Mouse (Mus musculus) liver, adult 2 months (tissue): ENCODE measurements at regions not wholly inside any gene's neighbourhood (a gene's known extent, or its start where the extent isn't known, plus 50 kb on each side); places are given as distances from the start of the nearest gene placed in this dataset.
A peak's percentile ranks its signal among the peaks of the same experiment; 100 is the strongest.

Experiments
- DNase-seq: peaks from one replicate; pipeline ENCODE4 v3.0.0-alpha.2; 2011; ENCODE audit warnings: low read depth, low spot score; ENCODE audit errors: extremely low read depth
- H3K27ac ChIP-seq: fragments of 200-500 bp; replicated peaks from 2 replicates; pipeline ENCODE4 v1.5.1; 2012; ENCODE audit warnings: low read depth, mild to moderate bottlenecking, control low read depth, inconsistent platforms, low read length; ENCODE audit not compliant: insufficient read depth
- H3K27me3 ChIP-seq: fragments of 200-500 bp; 2 replicates; pipeline ENCODE4 v1.6.1; 2012; ENCODE audit warnings: mild to moderate bottlenecking, moderate library complexity, low read length, inconsistent platforms; ENCODE audit not compliant: control insufficient read depth, insufficient read depth
- H3K36me3 ChIP-seq: fragments of 200-500 bp; 2 replicates; pipeline ENCODE4 v1.6.1; 2012; ENCODE audit warnings: low read length, inconsistent platforms; ENCODE audit not compliant: control insufficient read depth, insufficient read depth
- H3K4me1 ChIP-seq: fragments of 200-500 bp; 2 replicates; pipeline ENCODE4 v1.6.1; 2011; ENCODE audit warnings: low read length; ENCODE audit not compliant: control insufficient read depth, insufficient read depth
- H3K4me3 ChIP-seq: fragments of 200-500 bp; 2 replicates; pipeline ENCODE4 v1.5.1; 2011; ENCODE audit warnings: low read depth, mild to moderate bottlenecking, control low read depth, low read length, moderate library complexity; ENCODE audit not compliant: insufficient read depth
- H3K79me2 ChIP-seq: fragments of 200-500 bp; 2 replicates; pipeline ENCODE4 v1.6.1; 2012; ENCODE audit warnings: inconsistent platforms, mild to moderate bottlenecking, low read length, moderate library complexity; ENCODE audit not compliant: control insufficient read depth, insufficient read depth
- H3K9ac ChIP-seq: fragments of 200-500 bp; 2 replicates; pipeline ENCODE4 v1.6.1; 2012; ENCODE audit warnings: low read depth, mild to moderate bottlenecking, control low read depth, inconsistent platforms, low read length
- CTCF ChIP-seq: fragments of 200-500 bp; IDR thresholded peaks from 2 replicates; pipeline ENCODE4 v1.5.1; 2011; ENCODE audit warnings: low read depth, low read length, control low read depth
- POLR2A ChIP-seq: fragments of 200-500 bp; IDR thresholded peaks from 2 replicates; pipeline ENCODE4 v1.6.1; 2011; ENCODE audit warnings: low read length, control low read depth; ENCODE audit not compliant: insufficient read depth; ENCODE audit errors: extremely low read depth
- WGBS: fragments of 180-500 bp; shearing (Covaris S2); methylation state at CpG from one replicate; pipeline ENCODE4 v1.1.7; 2018; 5-methylcytosine and 5-hydroxymethylcytosine counted together

DNA sequence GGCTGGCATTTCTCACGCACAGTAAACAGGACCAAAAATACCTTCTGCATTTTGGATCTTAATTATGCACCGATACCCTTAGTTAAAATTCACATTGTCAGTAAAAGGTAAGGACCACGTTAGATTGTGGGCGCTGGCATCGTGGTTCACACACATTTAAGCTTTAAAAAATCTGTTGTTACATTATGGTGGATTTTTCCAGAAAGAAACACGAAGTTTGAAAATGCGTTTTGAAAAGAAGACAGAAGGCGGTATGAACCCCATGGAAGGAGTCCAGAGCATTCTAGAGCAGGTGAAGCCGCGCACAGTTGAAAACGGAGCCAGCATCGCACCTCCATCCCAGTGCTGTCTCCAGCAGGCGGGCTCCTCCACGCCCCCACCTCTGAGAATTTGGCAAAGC, 94.6 kb upstream of the Zfp64 start:
- Histone ChIP-seq H3K9ac (no peak overlapping the region), H3K27ac (no peak overlapping the region), H3K27me3 (no peaks in the 10 kb centered on the region), H3K79me2 (no peaks in the 10 kb centered on the region), H3K4me3 (no peak overlapping the region), H3K36me3 (no peaks in the 10 kb centered on the region), H3K4me1 (no peaks in the 10 kb centered on the region)
- no peak for DNase-seq
- TF ChIP-seq POLR2A (no peak), CTCF (no peak)
- 88% methylated on average over 14 of the region's 14 CpGs for WGBS

DNA sequence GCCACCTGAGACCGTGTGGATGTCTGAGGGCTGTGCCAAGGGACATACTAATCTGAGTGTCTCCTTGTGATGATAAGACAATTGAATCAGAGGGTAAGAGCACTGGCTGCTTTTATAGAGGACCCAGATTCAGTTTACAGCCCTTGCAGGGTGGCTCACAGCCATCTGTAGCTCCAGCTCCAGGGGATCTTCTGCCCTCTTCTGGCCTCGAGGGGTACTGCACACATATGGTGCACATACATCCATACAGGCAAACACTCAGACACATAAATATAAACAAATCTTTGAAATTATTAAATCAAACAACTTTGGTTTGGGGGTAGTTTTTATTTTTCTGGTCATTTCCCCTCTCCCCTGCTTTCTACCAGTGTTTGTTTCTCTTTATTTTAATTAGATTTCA, 86.4 kb upstream of the Zfp64 start:
- Histone ChIP-seq H3K9ac (no peak overlapping the region), H3K27ac (no peak overlapping the region), H3K27me3 (no peaks in the 10 kb centered on the region), H3K4me3 (no peak overlapping the region), H3K79me2 (no peaks in the 10 kb centered on the region), H3K4me1 (no peaks in the 10 kb centered on the region), H3K36me3 (no peaks in the 10 kb centered on the region)
- 77% methylated on average over 2 of the region's 2 CpGs for WGBS
- DNase-seq, result no peak
- TF ChIP-seq CTCF, result no peak
- no peak for TF ChIP-seq POLR2A

DNA sequence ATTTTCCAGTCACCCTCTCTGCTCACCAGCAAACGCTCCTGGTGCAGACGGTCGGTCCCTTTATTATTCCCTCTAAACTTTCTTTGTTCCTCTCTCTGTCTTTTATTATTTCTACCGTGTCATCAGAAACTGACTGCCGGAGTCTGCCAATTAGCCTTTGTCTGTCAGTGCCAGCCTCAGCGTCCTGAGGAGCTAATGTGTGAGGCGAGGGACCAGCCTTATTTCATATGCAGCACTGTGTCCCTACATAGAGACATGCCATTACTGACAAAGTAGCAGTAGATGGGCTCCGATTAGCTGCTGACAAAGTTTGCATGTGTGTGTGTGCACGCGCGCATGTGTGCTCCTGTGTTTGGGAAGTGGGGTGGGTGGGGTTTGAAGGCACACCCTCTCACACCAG, 82.6 kb upstream of the Zfp64 start:
- H3K9ac ChIP-seq, result no peak overlapping the region
- 89% methylated on average over 11 of the region's 11 CpGs for WGBS
- H3K27me3 ChIP-seq, result peaks cover 3% of the 10 kb centered on the region; the same call in 1 of the 2 replicates
- no peaks in the 10 kb centered on the region for H3K4me1 ChIP-seq
- H3K27ac ChIP-seq, result no peak overlapping the region
- no peaks in the 10 kb centered on the region for H3K79me2 ChIP-seq
- TF ChIP-seq POLR2A (no peak), CTCF (no peak)
- no peak overlapping the region for H3K4me3 ChIP-seq
- H3K36me3 ChIP-seq, result no peaks in the 10 kb centered on the region
- no peak for DNase-seq

DNA sequence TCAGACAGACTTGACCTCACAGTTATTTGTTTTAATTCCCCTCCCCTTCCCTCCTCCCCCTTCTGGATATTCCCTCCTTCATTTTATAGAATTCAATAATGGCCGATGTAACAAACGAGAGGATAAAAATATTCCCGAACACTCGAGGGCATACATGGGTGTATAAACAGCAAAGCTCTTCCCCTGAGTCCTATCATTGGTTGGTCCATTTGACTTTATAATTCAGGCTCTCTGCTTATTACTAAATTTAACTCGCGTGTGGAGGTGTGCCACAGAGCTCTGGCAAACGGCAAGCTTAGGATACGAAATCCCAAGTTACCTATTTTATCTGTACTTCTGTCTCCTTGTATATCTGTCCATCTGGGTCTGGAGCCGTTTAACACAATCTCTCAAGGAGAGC, 82.1 kb upstream of the Zfp64 start:
- Histone ChIP-seq H3K9ac (no peak overlapping the region), H3K4me1 (no peaks in the 10 kb centered on the region), H3K27ac (no peak overlapping the region), H3K4me3 (no peak overlapping the region), H3K36me3 (no peaks in the 10 kb centered on the region), H3K79me2 (no peaks in the 10 kb centered on the region), H3K27me3 (peaks cover 3% of the 10 kb centered on the region; the same call in 1 of the 2 replicates)
- WGBS, result 86% methylated on average over 9 of the region's 9 CpGs
- no peak for DNase-seq
- TF ChIP-seq CTCF (no peak), POLR2A (no peak)

DNA sequence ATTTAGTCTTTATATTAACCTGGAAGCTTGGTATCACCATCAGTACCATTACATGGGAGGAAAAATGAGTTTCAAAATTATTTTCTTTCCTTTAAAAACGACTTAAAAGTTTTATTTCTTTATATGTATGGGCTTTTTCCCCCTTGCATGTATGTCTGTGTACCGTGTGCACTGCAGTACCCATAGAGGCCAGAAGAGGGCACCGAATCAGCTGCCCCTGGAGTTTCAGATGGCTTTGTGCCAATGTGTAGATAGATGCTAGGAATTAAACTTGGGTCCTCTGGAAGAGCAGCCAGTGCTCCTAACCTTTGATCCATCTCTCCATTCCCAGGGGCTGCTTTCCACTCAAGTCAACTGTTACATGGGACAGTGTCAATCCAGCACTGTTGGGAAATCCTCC, 79.9 kb upstream of the Zfp64 start:
- Histone ChIP-seq H3K4me1 (no peaks in the 10 kb centered on the region), H3K36me3 (no peaks in the 10 kb centered on the region), H3K9ac (no peak overlapping the region), H3K27me3 (peaks cover 3% of the 10 kb centered on the region; the same call in 1 of the 2 replicates), H3K27ac (no peak overlapping the region), H3K79me2 (no peaks in the 10 kb centered on the region), H3K4me3 (no peak overlapping the region)
- 34% methylated on average over 3 of the region's 3 CpGs for WGBS
- no peak for TF ChIP-seq POLR2A
- peak; percentile 57; the same call in 1 of the 2 replicates for TF ChIP-seq CTCF
- DNase-seq, result peak; percentile 1

DNA sequence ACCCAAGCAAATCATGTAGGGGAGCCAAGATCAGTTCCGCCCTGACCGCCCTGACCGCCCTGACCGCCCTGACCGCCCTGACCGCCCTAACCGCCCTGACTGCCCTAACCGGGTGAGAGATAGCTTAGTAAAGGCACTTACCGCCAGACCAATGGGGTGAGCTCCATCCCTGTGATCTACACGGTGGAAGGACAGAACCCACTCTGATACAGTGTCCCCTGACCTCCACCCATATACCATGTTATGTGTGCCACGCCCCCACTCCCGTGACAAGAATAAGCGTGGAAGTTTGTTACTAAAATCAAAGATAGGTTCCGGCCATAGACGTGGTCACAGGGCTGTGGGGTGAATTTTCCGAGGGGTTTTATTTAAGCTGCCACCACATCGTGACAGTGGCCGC, 78.6 kb upstream of the Zfp64 start:
- no peak overlapping the region for H3K4me3 ChIP-seq
- no peaks in the 10 kb centered on the region for H3K36me3 ChIP-seq
- H3K4me1 ChIP-seq, result no peaks in the 10 kb centered on the region
- no peak for DNase-seq
- 59% methylated on average over 18 of the region's 18 CpGs for WGBS
- H3K27ac ChIP-seq, result no peak overlapping the region
- H3K79me2 ChIP-seq, result no peaks in the 10 kb centered on the region
- TF ChIP-seq POLR2A (no peak), CTCF (no peak)
- H3K9ac ChIP-seq, result no peak overlapping the region
- H3K27me3 ChIP-seq, result peaks cover 3% of the 10 kb centered on the region; the same call in 1 of the 2 replicates
